Mouse (Mus musculus): ENCODE measurements around the gene Pecam1. TPM values are rescaled to one million over a fixed set of nuclear protein-coding genes. Genes with fewer than 3 reads are reported as not detected.

Pecam1 gene
- polyA plus RNA-seq (2015; fragmentation: Nextera tagmentation; extraction: Ambion mirVana): 60.7 and 61.4 TPM in 2 replicates

- no peaks in the 10 kb centered on the region for H3K36me3 ChIP-seq
- H3K4me3 ChIP-seq: no peak within 1 kb of the TSS
- no peak for ATAC-seq (ENCODE audit: extremely low read depth, insufficient number of reproducible peaks, low FRiP score, low TSS enrichment)
- H3K27ac ChIP-seq (replicated peaks): no peak within 1 kb of the TSS
- H3K27me3 ChIP-seq (replicated peaks): no peaks in the 10 kb centered on the region
- H3K4me2 ChIP-seq: no peak within 1 kb of the TSS
- 74% methylated on average over 13 of the region's 13 CpGs for WGBS
- H3K4me1 ChIP-seq: no peaks in the 10 kb centered on the region
- peaks cover 8% of the 10 kb centered on the region; the same call in 1 of the 2 replicates for H3K9me3 ChIP-seq
- H3K9ac ChIP-seq: no peak within 1 kb of the TSS
Measured at GRCm38 (mm10) chr11:106750121-106750751, at the start of gene Pecam1. Gene Pecam1, minus strand, starts transcription at chr11:106750628.

- WGBS: 54% methylated on average over 9 of the region's 9 CpGs
- H3K4me3 ChIP-seq: no peak overlapping the region
- H3K4me2 ChIP-seq: no peak overlapping the region
- H3K9ac ChIP-seq: no peak overlapping the region
- peaks cover 7% of the 10 kb centered on the region for H3K4me1 ChIP-seq
- H3K36me3 ChIP-seq: peaks cover 89% of the 10 kb centered on the region
- no peak overlapping the region; the same call in 1 of the 2 replicates for H3K27ac ChIP-seq (replicated peaks)
- H3K9me3 ChIP-seq: peaks cover 5% of the 10 kb centered on the region; the same call in 1 of the 2 replicates
- ATAC-seq (ENCODE audit: extremely low read depth, insufficient number of reproducible peaks, low FRiP score, low TSS enrichment): no peak
- no peaks in the 10 kb centered on the region for H3K27me3 ChIP-seq (replicated peaks)
Measured at GRCm38 (mm10) chr11:106795679-106796078, 45.3 kb upstream of the Pecam1 start.

GRCm38 (mm10) chr11:106793846-106794245 lies 43.4 kb upstream of the Pecam1 start:
- 78% methylated on average over 4 of the region's 4 CpGs for WGBS

GRCm38 (mm10) chr11:106789649-106790048 lies 39.2 kb upstream of the Pecam1 start:
- no peak for ATAC-seq (ENCODE audit: extremely low read depth, insufficient number of reproducible peaks, low FRiP score, low TSS enrichment)

More at GRCm38 (mm10) chr11:106793846-106794245, 43.4 kb upstream of the Pecam1 start:
- no peak overlapping the region for H3K27ac ChIP-seq (replicated peaks)
- peaks cover 5% of the 10 kb centered on the region; the same call in 1 of the 2 replicates for H3K9me3 ChIP-seq
- ATAC-seq (ENCODE audit: extremely low read depth, insufficient number of reproducible peaks, low FRiP score, low TSS enrichment): no peak
- H3K36me3 ChIP-seq: peaks cover 71% of the 10 kb centered on the region
- H3K27me3 ChIP-seq (replicated peaks): no peaks in the 10 kb centered on the region
- no peak overlapping the region for H3K9ac ChIP-seq
- H3K4me3 ChIP-seq: no peak overlapping the region
- H3K4me1 ChIP-seq: peaks cover 17% of the 10 kb centered on the region
- H3K4me2 ChIP-seq: no peak overlapping the region

GRCm38 (mm10) chr11:106788775-106789459 lies 38.5 kb upstream of the Pecam1 start, which contains the start of the genes Ddx5 and Cep95:
Gene Ddx5, minus strand, starts transcription at chr11:106789185.
Gene Cep95, plus strand, starts transcription at chr11:106789252.
- Histone ChIP-seq H3K4me3 (peak within 1 kb of the TSS; percentile 96), H3K9ac (peak within 1 kb of the TSS; percentile 99), H3K9me3 (no peaks in the 10 kb centered on the region), H3K4me2 (peak within 1 kb of the TSS; percentile 93), H3K36me3 (peaks cover 56% of the 10 kb centered on the region), H3K27ac (replicated peaks) (peak within 1 kb of the TSS; percentile 100), H3K27me3 (replicated peaks) (no peaks in the 10 kb centered on the region), H3K4me1 (peaks cover 39% of the 10 kb centered on the region)
- WGBS: under 1% methylated on average over 58 of the region's 58 CpGs
- ATAC-seq (ENCODE audit: extremely low read depth, insufficient number of reproducible peaks, low FRiP score, low TSS enrichment): peak; percentile 87

More at GRCm38 (mm10) chr11:106789649-106790048, 39.2 kb upstream of the Pecam1 start:
- Histone ChIP-seq H3K36me3 (peaks cover 56% of the 10 kb centered on the region), H3K4me1 (peaks cover 34% of the 10 kb centered on the region), H3K4me2 (peak overlapping the region; percentile 93), H3K9ac (peak overlapping the region; percentile 99), H3K27ac (replicated peaks) (peak overlapping the region; percentile 100), H3K9me3 (no peaks in the 10 kb centered on the region), H3K4me3 (peak overlapping the region; percentile 96), H3K27me3 (replicated peaks) (no peaks in the 10 kb centered on the region)
- under 1% methylated on average over 6 of the region's 6 CpGs for WGBS

GRCm38 (mm10) chr11:106788026-106788774 lies 37.8 kb upstream of the Pecam1 start:
- under 1% methylated on average over 72 of the region's 79 CpGs for WGBS
- H3K36me3 ChIP-seq: peaks cover 56% of the 10 kb centered on the region
- peak overlapping the region; percentile 93 for H3K4me2 ChIP-seq
- peak overlapping the region; percentile 100 for H3K27ac ChIP-seq (replicated peaks)
- peak; percentile 82 for ATAC-seq (ENCODE audit: extremely low read depth, insufficient number of reproducible peaks, low FRiP score, low TSS enrichment)
- no peaks in the 10 kb centered on the region for H3K27me3 ChIP-seq (replicated peaks)
- H3K9me3 ChIP-seq: no peaks in the 10 kb centered on the region
- H3K9ac ChIP-seq: peak overlapping the region; percentile 99
- H3K4me3 ChIP-seq: peak overlapping the region; percentile 96
- H3K4me1 ChIP-seq: peaks cover 46% of the 10 kb centered on the region

GRCm38 (mm10) chr11:106787131-106788025 lies 37.0 kb upstream of the Pecam1 start:
- Histone ChIP-seq H3K4me1 (peaks cover 50% of the 10 kb centered on the region), H3K9ac (peak overlapping the region; percentile 99), H3K9me3 (no peaks in the 10 kb centered on the region), H3K36me3 (peaks cover 56% of the 10 kb centered on the region), H3K27me3 (replicated peaks) (no peaks in the 10 kb centered on the region), H3K27ac (replicated peaks) (peak overlapping the region; percentile 100), H3K4me3 (peak overlapping the region; percentile 96), H3K4me2 (peak overlapping the region; percentile 75)
- under 1% methylated on average over 65 of the region's 65 CpGs for WGBS
- peak; percentile 5; the same call in 1 of the 2 replicates for ATAC-seq (ENCODE audit: extremely low read depth, insufficient number of reproducible peaks, low FRiP score, low TSS enrichment)

- ATAC-seq (ENCODE audit: extremely low read depth, insufficient number of reproducible peaks, low FRiP score, low TSS enrichment): no peak
- Histone ChIP-seq H3K27ac (replicated peaks) (no peak overlapping the region), H3K4me1 (peaks cover 46% of the 10 kb centered on the region), H3K4me2 (peak overlapping the region; percentile 75), H3K4me3 (peak overlapping the region; percentile 96), H3K9me3 (no peaks in the 10 kb centered on the region), H3K9ac (no peak overlapping the region), H3K27me3 (replicated peaks) (no peaks in the 10 kb centered on the region), H3K36me3 (peaks cover 72% of the 10 kb centered on the region)
- 77% methylated on average over 1 of the region's 1 CpGs for WGBS
Measured at GRCm38 (mm10) chr11:106785043-106785442, 34.6 kb upstream of the Pecam1 start.

- Histone ChIP-seq H3K4me1 (peaks cover 46% of the 10 kb centered on the region), H3K4me3 (peak overlapping the region; percentile 8; the same call in 1 of the 2 replicates), H3K27ac (replicated peaks) (no peak overlapping the region), H3K36me3 (peaks cover 76% of the 10 kb centered on the region), H3K27me3 (replicated peaks) (no peaks in the 10 kb centered on the region), H3K9ac (no peak overlapping the region), H3K4me2 (peak overlapping the region; percentile 75; the same call in 1 of the 2 replicates), H3K9me3 (no peaks in the 10 kb centered on the region)
- 90% methylated on average over 2 of the region's 2 CpGs for WGBS
- ATAC-seq (ENCODE audit: extremely low read depth, insufficient number of reproducible peaks, low FRiP score, low TSS enrichment): no peak
Measured at GRCm38 (mm10) chr11:106784476-106784875, 34.0 kb upstream of the Pecam1 start.
